Mouse (Mus musculus) adrenal gland, postnatal 4 days (tissue): ENCODE measurements around the gene Mdh1. TPM values are rescaled to one million over a fixed set of nuclear protein-coding genes. Genes with fewer than 3 reads are reported as not detected.

Experiments used
- DNase-seq, 2 experiments: peaks; one replicate each; pipeline ENCODE4 v3.0.0; 2021 to 2022; ENCODE audit warnings: low spot score in 2 of 2, mixed read lengths in 2 of 2
- long read RNA-seq, 2 experiments: library from polyadenylated mRNA; stranded (forward); transcript quantifications; one replicate each; pipeline ENCODE4 v2.0.0; 2021
- total RNA-seq, 2 experiments: library from RNA; stranded (reverse); gene quantifications; 2 replicates each; pipeline ENCODE4 v1.2.3; 2021

The Mdh1 gene
- total RNA-seq, result 100 to 1,000 TPM; 431 to 447 TPM
- long read RNA-seq, experiment 1, transcript Mdh1-201 (9 exons, 2,122 nt), result major isoform, 368 of 404 reads
- long read RNA-seq, experiment 1, partial matches to known transcripts, result 28 of 404 reads
- long read RNA-seq, experiment 1, other reads (novel, unspliced or antisense), result 8 of 404 reads
- long read RNA-seq, experiment 2, transcript Mdh1-201 (9 exons, 2,122 nt), result major isoform, 473 of 513 reads
- long read RNA-seq, experiment 2, partial matches to known transcripts, result 30 of 513 reads
- long read RNA-seq, experiment 2, other reads (novel, unspliced or antisense), result 10 of 513 reads

- DNase-seq, result peak; percentile 68 to 88
These were observed at the start of gene Mdh1, which contains the start of gene Wdpcp for GRCm38 (mm10) chr11:21571700-21572381. Gene Mdh1 (minus strand): TSS chr11:21572367. Gene Wdpcp (plus strand): TSS chr11:21572235.

GRCm38 (mm10) chr11:21615915-21616314, 43.7 kb upstream of the Mdh1 start:
- no peak for DNase-seq

DNA sequence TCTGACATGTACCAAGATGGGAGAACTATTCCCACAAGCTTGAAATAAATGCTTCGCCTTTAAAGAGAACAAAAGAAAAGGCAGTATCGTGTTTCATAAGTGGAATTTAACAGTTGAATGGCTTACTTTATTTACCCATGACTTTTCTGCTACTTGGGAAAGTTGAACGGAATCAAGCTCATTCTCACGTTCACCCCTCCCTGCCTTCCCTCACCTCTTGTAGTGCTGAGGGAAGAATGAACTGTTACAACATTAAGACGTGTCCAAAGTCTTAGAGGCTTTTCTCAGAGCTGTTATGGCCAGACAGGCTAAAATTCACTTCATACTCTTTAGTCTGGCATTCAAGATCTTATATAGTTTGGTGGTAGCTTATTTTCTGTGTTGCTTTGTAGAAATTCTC, 30.3 kb upstream of the Mdh1 start:
- no peak for DNase-seq

DNA sequence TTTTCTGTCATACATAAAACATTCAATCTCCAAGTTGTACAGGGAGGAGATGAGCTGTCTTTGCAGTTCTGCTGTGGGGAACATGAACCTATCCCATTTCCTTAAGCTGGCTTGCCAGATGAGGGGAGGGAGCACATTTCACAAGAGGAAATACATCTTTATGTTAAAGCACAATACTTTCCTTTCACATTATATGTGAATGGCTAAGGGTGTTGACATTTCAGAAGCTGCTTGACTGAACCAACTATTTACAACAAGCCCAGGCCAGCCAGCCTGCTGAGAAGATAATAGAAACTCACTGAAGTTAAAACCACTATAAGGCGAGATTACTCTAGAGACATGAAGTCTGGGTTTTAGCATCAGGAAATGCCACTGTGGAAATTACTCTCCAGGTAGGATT, 11.1 kb upstream of the Mdh1 start:
- no peak for DNase-seq

GRCm38 (mm10) chr11:21581472-21581871, 9.3 kb upstream of the Mdh1 start:
- DNase-seq, result no peak

GRCm38 (mm10) chr11:21570973-21571372, 1.2 kb downstream of the Mdh1 start:
- no peak for DNase-seq

GRCm38 (mm10) chr11:21570109-21570474, 2.1 kb downstream of the Mdh1 start:
- DNase-seq, result no peak

- no peak for DNase-seq
These were observed 2.6 kb downstream of the Mdh1 start for GRCm38 (mm10) chr11:21569456-21570108.

DNA sequence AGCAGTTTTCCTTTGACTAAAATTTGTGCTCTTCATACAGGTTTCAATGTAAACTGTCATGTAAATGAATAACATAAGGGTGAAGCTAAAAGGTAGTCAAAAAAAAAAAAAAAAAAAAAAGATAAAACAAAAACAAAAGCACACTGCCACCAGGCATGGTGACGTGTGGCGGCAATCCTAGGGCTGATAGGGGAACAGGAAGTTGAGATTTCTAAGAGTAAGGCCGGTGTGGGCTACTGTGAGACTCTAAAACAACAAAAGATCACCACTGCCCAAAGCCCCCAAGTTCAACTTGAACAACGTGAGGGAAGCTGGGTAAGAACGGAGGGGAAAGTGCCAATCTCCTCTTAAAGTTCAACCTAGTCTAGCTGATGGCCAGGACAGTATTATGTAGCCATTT, 3.2 kb downstream of the Mdh1 start:
- no peak for DNase-seq

DNA sequence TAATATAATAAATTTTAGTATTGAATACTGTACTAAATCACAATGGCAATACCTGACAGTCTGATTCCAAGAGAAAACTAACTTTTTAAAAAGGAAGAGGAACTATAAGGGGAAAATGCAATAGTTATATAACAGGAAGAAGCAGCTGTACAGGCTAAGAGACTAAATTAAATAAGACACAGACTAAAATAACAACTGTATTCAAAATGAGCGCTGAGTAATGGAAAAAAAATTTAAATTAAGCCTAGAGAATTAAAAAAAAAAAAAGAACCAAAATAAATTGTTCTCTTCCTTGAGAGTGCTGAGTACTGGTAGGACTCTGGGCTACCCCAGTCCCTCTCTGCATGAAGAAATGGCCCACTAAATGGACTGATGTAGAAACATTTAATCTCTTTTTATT, 4.4 kb downstream of the Mdh1 start:
- DNase-seq, result no peak

- no peak for DNase-seq
These were observed 5.2 kb downstream of the Mdh1 start for GRCm38 (mm10) chr11:21566934-21567333.

DNA sequence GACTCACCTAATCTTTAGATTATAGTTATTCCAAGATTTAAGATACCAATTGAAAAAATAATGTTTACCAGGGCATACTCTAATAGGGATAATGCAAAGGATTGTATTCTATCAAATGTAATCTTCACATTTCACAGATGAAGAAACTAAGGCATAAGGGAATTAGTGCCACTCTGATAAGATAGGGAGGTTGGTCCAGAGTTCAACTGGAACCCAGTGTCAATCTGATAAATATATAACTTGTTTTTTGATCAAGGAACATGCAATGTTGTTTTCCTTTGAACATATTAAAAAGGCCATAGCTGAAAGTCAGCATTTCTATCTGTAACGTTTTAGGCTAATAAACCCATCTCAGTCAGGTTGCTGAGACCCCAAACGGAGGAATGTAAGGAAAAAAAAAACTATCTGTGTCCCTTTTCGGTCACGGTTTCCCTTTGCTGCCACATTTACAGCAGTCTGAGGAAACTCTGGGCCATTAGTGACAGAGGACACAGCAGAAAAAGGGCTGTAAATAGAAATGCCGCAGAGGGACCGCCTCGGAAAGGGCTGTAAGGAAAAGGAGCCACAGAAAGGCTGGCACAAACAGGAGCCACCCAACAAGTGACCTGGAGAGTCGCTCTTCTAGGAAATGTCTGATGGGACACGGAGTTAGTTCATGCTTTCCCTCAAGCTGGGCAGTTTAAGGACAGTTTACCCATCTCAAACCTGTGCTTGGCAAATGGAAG, 7.3 kb downstream of the Mdh1 start:
- DNase-seq, result no peak

- no peak for DNase-seq
These were observed 8.4 kb downstream of the Mdh1 start for GRCm38 (mm10) chr11:21563617-21564325.

GRCm38 (mm10) chr11:21561347-21561746, 10.8 kb downstream of the Mdh1 start:
- no peak for DNase-seq

DNA sequence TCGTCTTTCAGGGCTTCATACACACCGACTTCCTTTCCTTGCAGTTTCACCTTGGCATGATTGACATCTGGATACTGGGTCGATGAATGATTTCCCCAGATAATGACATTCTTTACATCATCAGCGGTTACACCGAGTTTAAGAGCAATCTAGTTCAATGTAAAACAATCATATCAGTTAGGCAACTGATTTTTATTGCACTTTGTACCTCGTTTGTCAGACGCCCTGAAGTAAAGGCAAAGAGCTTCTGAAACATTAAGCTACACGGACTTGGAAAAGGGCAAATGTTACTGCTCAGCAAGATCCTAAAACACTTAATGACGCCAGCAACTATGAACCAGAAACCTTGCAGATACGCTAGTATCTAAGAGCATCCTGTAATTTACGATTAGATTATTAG, 12.4 kb downstream of the Mdh1 start:
- DNase-seq, result no peak

DNA sequence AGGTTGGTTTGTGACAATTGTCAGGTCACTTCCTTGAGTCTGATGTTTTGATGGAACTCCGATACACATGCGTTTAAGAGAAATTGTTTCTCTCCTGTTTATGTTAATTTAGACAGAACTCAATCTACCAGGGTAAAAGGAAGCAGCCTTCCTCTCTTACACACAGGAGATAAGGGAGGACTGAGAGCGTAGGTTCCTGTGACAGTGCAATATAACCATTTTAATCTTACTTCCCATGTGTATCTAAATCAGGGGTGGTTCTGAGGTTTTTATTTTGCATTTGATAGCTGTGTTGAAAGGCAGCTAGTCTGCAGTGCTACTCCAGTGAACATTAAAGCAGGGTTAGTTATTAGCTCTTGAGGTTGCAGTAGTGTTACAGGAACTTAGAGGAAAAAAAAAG, 20.1 kb downstream of the Mdh1 start:
- no peak for DNase-seq

- no peak for DNase-seq
These were observed 21.7 kb downstream of the Mdh1 start for GRCm38 (mm10) chr11:21550222-21551173.

DNA sequence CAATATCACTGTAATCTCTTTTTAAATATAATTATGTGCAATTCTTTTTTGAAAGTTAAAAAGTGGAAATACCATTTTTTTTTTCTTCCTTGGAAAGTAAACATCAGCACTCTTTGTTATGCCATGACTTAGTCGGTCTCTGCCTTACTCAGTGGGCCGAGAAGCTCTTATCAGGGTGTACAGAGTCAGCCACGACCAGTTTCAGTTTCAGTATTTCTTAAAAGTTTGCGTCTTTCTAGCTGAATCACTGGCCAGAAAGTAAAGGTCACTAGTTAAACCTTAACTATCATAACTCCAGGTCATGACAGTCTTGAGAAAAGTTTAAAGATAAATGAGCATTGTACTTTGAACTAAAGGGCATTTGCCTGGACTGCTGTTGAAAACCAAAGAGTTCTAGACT, 22.4 kb downstream of the Mdh1 start:
- no peak for DNase-seq

DNA sequence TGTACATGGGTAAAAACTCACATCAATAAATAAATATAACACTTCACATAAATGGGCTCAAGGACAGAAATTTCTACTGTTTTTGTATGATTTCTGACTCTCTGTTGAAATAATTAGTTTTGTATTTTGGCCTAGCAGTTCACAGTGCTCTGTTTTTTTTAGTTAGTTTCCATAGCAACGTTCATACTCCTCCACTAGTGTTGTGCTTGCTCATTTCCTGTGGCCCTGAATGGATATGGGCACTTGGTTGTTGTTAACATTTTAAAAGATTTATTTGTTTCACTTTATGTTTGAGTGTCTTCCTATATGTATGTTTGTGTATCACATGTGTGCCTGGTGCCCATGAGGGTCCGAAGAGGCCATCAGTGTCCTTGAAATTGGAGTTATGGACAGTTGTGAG, 23.1 kb downstream of the Mdh1 start:
- no peak for DNase-seq

DNA sequence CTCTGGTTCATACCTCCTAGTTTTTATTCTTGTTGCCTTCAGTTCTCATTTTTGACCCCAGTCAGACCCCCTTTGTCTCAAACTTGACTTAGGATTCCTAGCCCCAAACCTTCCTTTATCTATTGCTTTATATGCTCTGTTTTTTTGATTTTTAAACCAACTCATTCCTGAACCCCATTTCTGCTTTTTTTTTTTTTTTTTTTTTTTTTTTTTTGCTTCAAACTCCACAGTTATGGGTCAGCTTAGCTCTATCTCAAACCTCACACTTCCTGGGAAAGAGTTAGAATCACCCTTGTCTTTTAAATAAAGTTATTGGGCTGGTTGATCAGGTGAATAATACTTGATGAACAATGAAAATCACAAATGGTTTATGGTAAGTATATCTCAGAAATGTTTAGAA, 24.6 kb downstream of the Mdh1 start:
- no peak for DNase-seq
